Mouse (Mus musculus): ENCODE results near the gene Ushbp1. TPM values are rescaled to one million over a fixed set of nuclear protein-coding genes. Genes with fewer than 3 reads are reported as not detected.
A peak's percentile ranks its signal among the peaks of the same experiment; 100 is the strongest.
"Not testable (repeated sequence)": the region's sequence is repeated elsewhere in the genome, so short reads cannot be mapped to it uniquely, and the experiment has no call there.

The Ushbp1 gene
- total RNA-seq (2014; rRNA removed) (3.5 and 5.6 TPM in 2 replicates), polyA plus RNA-seq (2015; fragmentation: Nextera tagmentation; extraction: Ambion mirVana) (4.2 and 4.5 TPM in 2 replicates)

DNA sequence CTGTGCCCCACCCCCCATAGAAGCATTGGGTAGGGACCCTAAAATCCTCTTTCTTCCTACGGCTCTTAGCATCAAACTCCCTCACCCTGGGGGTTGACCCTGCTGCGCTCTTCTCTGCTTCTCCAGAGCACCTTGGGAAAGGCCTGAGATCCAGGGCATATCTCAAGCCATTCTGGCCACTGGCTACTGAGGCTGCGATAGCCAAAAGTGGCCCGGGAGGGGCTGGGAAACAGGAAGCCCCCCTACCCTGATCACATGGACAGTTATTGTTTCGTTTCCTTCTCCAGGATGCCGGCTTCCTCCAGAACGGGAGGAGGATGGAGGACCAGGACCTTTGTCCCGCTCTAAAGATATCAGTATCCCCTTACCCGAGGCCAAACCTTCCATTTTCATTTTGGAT lies at the start of gene Ushbp1:
Gene Ushbp1, minus strand, starts transcription at position 174 of the 400 bp plus-strand sequence.
- peak within 1 kb of the TSS; percentile 73 for H3K4me3 ChIP-seq (ENCODE audit: low read depth, low read length)
- no peaks in the 10 kb centered on the region for H3K9me3 ChIP-seq (ENCODE audit: low read length)
- no peak within 1 kb of the TSS; the same call in 1 of the 2 replicates for H3K9ac ChIP-seq
- H3K36me3 ChIP-seq (ENCODE audit: insufficient read depth) = peaks cover 7% of the 10 kb centered on the region
- 89% methylated on average over 9 of the region's 9 CpGs for WGBS
- no peak for ATAC-seq
- H3K27ac ChIP-seq (ENCODE audit: low read depth, low read length) = peak within 1 kb of the TSS; percentile 60
- no peak for TF ChIP-seq CTCF (IDR thresholded peaks at IDR 0.05; ENCODE audit: low read depth)
- H3K27me3 ChIP-seq (ENCODE audit: insufficient read depth, low read length) = no peaks in the 10 kb centered on the region
- H3K4me2 ChIP-seq (ENCODE audit: low read depth) = peak within 1 kb of the TSS; percentile 49
- H3K4me1 ChIP-seq (ENCODE audit: insufficient read depth) = peaks cover 6% of the 10 kb centered on the region
- no peak for DNase-seq

DNA sequence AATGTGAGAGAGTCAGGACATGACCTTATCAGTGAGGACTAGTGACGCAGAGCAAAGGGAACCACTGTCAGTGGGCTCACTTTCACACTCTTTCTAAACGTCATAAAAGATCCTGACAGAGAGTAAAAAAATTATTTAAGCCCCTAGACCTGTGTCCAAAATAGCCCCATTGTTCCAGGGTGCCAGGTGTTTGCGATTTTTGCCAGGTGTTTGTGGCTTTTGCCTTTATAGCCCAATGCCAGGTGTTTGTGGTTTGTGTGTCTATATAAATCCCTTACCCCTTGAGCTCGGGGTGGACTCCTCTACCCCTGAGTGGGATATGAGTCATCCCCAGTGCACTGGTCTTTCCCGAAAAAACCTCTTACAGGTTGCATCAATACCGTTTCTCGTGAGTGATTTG lies 49.5 kb upstream of the Ushbp1 start:
- ATAC-seq = no peak

DNA sequence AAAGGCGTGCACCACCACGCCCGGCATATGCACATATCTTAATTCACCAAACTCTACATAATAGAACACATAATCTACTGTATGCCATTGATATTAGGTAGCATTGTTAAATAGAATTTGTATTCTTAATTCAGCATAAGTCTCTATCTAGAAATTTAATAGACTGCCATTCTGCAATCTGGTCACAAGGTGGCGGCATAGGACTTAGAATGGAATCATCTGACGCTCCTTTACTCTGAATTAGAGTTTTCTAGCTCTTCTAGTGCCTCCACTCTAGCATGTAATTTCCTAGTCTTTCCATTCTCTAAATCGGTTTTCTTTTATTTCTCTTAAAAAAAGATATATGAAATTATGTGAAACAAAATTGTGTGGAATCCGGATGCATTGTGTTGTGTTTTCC lies 45.8 kb upstream of the Ushbp1 start:
- H3K9me3 ChIP-seq (ENCODE audit: low read length) = no peaks in the 10 kb centered on the region
- DNase-seq = peak; percentile 83
- no peak overlapping the region for H3K4me2 ChIP-seq (ENCODE audit: low read depth)
- H3K27me3 ChIP-seq (ENCODE audit: insufficient read depth, low read length) = no peaks in the 10 kb centered on the region
- no peak overlapping the region for H3K9ac ChIP-seq
- H3K27ac ChIP-seq (ENCODE audit: low read depth, low read length) = no peak overlapping the region
- peak; percentile 86 for TF ChIP-seq CTCF (IDR thresholded peaks at IDR 0.05; ENCODE audit: low read depth)
- no peaks in the 10 kb centered on the region for H3K36me3 ChIP-seq (ENCODE audit: insufficient read depth)
- H3K4me3 ChIP-seq (ENCODE audit: low read depth, low read length) = no peak overlapping the region
- H3K4me1 ChIP-seq (ENCODE audit: insufficient read depth) = no peaks in the 10 kb centered on the region
- 1% methylated on average over 7 of the region's 7 CpGs for WGBS
- ATAC-seq = peak; percentile 74

More for the DNA sequence above, 49.5 kb upstream of the Ushbp1 start:
- no peaks in the 10 kb centered on the region for H3K9me3 ChIP-seq (ENCODE audit: low read length)
- DNase-seq = no peak
- 84% methylated on average over 7 of the region's 7 CpGs for WGBS
- H3K36me3 ChIP-seq (ENCODE audit: insufficient read depth) = no peaks in the 10 kb centered on the region
- TF ChIP-seq CTCF (IDR thresholded peaks at IDR 0.05; ENCODE audit: low read depth) = no peak
- H3K27me3 ChIP-seq (ENCODE audit: insufficient read depth, low read length) = no peaks in the 10 kb centered on the region
- H3K4me2 ChIP-seq (ENCODE audit: low read depth) = no peak overlapping the region
- no peak overlapping the region for H3K27ac ChIP-seq (ENCODE audit: low read depth, low read length)
- no peaks in the 10 kb centered on the region for H3K4me1 ChIP-seq (ENCODE audit: insufficient read depth)
- H3K4me3 ChIP-seq (ENCODE audit: low read depth, low read length) = no peak overlapping the region
- H3K9ac ChIP-seq = no peak overlapping the region

DNA sequence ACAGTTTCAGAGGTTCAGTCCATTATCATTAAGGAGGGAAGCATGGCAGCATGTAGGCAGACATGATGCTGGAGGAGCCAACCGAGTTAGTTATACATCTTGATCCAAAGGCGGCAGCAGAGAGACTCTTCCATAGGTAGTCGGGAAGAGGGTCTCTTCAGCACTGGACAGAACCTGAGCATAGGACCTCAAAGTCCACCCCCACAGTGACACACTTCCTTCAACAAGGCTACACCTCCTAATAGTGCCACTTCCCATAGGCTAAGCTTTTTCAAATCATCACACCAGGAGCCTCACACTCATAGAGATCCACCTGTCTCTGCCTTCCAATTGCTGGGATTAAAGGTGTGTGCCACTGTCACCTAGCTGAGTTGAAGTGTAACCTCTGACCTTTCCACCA lies 41.4 kb upstream of the Ushbp1 start:
- no peak for ATAC-seq
- 56% methylated on average over 3 of the region's 3 CpGs for WGBS

DNA sequence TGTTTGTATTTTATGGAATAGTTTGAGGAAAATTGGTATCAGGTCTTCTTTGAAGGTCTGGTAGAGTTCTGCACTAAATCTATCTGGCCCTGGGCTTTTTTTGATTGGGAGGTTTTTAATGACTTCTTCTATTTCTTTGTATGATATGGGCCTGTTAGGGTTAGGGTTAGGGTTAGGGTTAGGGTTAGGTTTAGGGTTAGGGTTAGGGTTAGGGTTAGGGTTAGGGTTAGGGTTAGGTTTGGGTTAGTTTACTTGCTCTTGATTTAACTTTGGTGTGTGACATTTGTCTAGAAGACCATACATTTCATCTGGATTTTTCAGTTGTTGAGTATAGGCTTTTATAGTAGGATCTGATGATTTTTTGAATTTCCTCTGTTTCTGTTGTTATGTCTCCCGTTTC lies 37.3 kb upstream of the Ushbp1 start:
- H3K9ac ChIP-seq; H3K9me3 ChIP-seq (ENCODE audit: low read length); H3K4me2 ChIP-seq (ENCODE audit: low read depth); DNase-seq; ATAC-seq; H3K27me3 ChIP-seq (ENCODE audit: insufficient read depth, low read length); H3K36me3 ChIP-seq (ENCODE audit: insufficient read depth); H3K4me3 ChIP-seq (ENCODE audit: low read depth, low read length); H3K27ac ChIP-seq (ENCODE audit: low read depth, low read length); H3K4me1 ChIP-seq (ENCODE audit: insufficient read depth): not testable (repeated sequence)
- 87% methylated on average over 1 of the region's 1 CpGs for WGBS

More for the DNA sequence above, 41.4 kb upstream of the Ushbp1 start:
- no peaks in the 10 kb centered on the region for H3K36me3 ChIP-seq (ENCODE audit: insufficient read depth)
- H3K4me1 ChIP-seq (ENCODE audit: insufficient read depth) = no peaks in the 10 kb centered on the region
- no peak overlapping the region for H3K27ac ChIP-seq (ENCODE audit: low read depth, low read length)
- H3K4me3 ChIP-seq (ENCODE audit: low read depth, low read length) = no peak overlapping the region
- H3K9me3 ChIP-seq (ENCODE audit: low read length) = no peaks in the 10 kb centered on the region
- no peak overlapping the region for H3K4me2 ChIP-seq (ENCODE audit: low read depth)
- 0 out of 2 replicates have a peak, but pooled peaks cover 4% of the 10 kb centered on the region for H3K27me3 ChIP-seq (ENCODE audit: insufficient read depth, low read length)
- no peak for DNase-seq
- no peak overlapping the region for H3K9ac ChIP-seq
- no peak for TF ChIP-seq CTCF (IDR thresholded peaks at IDR 0.05; ENCODE audit: low read depth)

DNA sequence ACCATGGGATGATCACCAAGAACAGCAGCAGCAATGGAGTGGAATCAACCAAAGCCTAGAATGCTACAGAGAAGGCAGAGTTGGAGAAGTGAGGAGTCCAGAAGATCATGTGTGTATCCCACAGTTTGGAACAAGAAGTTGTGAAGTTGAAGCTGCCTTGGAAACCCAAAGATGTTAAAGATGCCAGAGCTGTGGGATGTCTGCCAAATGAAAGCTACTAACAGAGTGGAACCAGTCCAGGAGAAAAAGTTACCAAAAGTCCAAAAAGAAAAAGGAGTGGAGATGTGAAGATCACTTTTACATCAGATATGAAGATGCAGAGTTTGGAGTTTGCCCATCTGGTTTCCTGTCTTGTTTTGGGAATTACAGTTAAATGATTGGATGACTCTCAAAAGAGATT lies 26.5 kb upstream of the Ushbp1 start:
- Histone ChIP-seq H3K4me3 (ENCODE audit: low read depth, low read length) (no peak overlapping the region), H3K27me3 (ENCODE audit: insufficient read depth, low read length) (no peaks in the 10 kb centered on the region), H3K4me2 (ENCODE audit: low read depth) (no peak overlapping the region), H3K27ac (ENCODE audit: low read depth, low read length) (no peak overlapping the region), H3K9me3 (ENCODE audit: low read length) (no peaks in the 10 kb centered on the region; the same call in 1 of the 2 replicates), H3K36me3 (ENCODE audit: insufficient read depth) (no peaks in the 10 kb centered on the region), H3K9ac (no peak overlapping the region), H3K4me1 (ENCODE audit: insufficient read depth) (no peaks in the 10 kb centered on the region)
- DNase-seq (no peak), ATAC-seq (no peak)
- TF ChIP-seq CTCF (IDR thresholded peaks at IDR 0.05; ENCODE audit: low read depth) = no peak

DNA sequence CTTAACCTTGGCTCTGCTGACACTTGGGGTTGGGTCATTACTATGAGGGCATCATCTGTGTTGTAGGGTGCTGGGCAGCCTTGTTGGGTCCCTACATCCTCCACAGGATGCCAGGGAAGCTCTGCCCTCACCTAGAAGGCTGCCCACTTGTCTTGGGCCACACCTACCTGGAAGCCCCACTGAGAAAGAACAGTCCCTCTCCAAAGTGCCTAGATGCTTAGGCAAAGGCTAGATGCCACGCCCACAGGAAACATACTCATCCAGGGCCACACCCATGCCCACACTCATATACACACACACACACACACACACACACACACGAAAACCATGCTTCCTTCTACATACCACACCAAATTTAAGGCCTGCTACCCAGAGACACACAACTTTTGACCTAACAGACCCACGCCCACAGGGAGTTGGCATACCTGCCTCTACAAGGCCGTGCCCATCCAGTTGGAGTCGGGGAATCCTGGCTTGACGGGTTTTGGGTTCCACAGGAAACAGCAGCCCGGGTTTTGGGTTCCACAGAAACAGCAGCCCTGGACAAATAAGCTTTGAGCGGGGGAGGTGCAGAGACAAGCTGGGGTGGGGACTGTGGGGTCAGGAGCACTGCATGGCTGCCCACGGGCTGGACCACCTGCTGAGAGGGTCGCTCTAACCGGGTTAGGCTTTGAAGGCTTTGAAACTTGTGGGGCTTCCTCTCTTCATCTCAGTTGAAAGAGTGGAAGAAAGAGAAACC lies 16.1 kb upstream of the Ushbp1 start:
- no peak for TF ChIP-seq CTCF (IDR thresholded peaks at IDR 0.05; ENCODE audit: low read depth)
- H3K36me3 ChIP-seq (ENCODE audit: insufficient read depth) = no peaks in the 10 kb centered on the region; the same call in 1 of the 2 replicates
- 52% methylated on average over 11 of the region's 11 CpGs for WGBS

More for the DNA sequence above, 16.1 kb upstream of the Ushbp1 start:
- H3K27me3 ChIP-seq (ENCODE audit: insufficient read depth, low read length) = no peaks in the 10 kb centered on the region
- no peak overlapping the region for H3K9ac ChIP-seq
- H3K4me3 ChIP-seq (ENCODE audit: low read depth, low read length) = no peak overlapping the region
- H3K9me3 ChIP-seq (ENCODE audit: low read length) = no peaks in the 10 kb centered on the region
- H3K4me1 ChIP-seq (ENCODE audit: insufficient read depth) = no peaks in the 10 kb centered on the region
- H3K4me2 ChIP-seq (ENCODE audit: low read depth) = no peak overlapping the region
- ATAC-seq (no peak), DNase-seq (no peak)
- H3K27ac ChIP-seq (ENCODE audit: low read depth, low read length) = no peak overlapping the region
